Mouse (Mus musculus): ENCODE measurements around the gene Gpr65. TPM values are rescaled to one million over a fixed set of nuclear protein-coding genes. Genes with fewer than 3 reads are reported as not detected.
A peak's percentile ranks its signal among the peaks of the same experiment; 100 is the strongest.
"Not testable (repeated sequence)": the region's sequence is repeated elsewhere in the genome, so short reads cannot be mapped to it uniquely, and the experiment has no call there.

The Gpr65 gene
- polyA plus RNA-seq (2012; rRNA removed), result 0.29 and 0.36 TPM in 2 replicates

GRCm38 (mm10) chr12:98268441-98269369 is at the start of gene Gpr65:
Gpr65 (plus strand) TSS chr12:98268635.
- no peak for DNase-seq (ENCODE audit: extremely low spot score in 1 of 2, low spot score in 1 of 2)

GRCm38 (mm10) chr12:98223286-98223685 is 45.1 kb upstream of the Gpr65 start:
- no peak for DNase-seq (ENCODE audit: extremely low spot score in 1 of 2, low spot score in 1 of 2)

GRCm38 (mm10) chr12:98227037-98227436 is 41.4 kb upstream of the Gpr65 start:
- no peak for DNase-seq (ENCODE audit: extremely low spot score in 1 of 2, low spot score in 1 of 2)

- DNase-seq (ENCODE audit: extremely low spot score in 1 of 2, low spot score in 1 of 2), result not testable (repeated sequence)
Observed at GRCm38 (mm10) chr12:98238478-98238877, 30.0 kb upstream of the Gpr65 start.

- DNase-seq (ENCODE audit: extremely low spot score in 1 of 2, low spot score in 1 of 2), result peak in 1 of 2 experiments; percentile 26
Observed at GRCm38 (mm10) chr12:98244161-98244560, 24.3 kb upstream of the Gpr65 start.

- DNase-seq (ENCODE audit: extremely low spot score in 1 of 2, low spot score in 1 of 2), result no peak
Observed at GRCm38 (mm10) chr12:98244865-98245264, 23.6 kb upstream of the Gpr65 start.

GRCm38 (mm10) chr12:98246835-98247234 is 21.6 kb upstream of the Gpr65 start:
- no peak for DNase-seq (ENCODE audit: extremely low spot score in 1 of 2, low spot score in 1 of 2)

- no peak for DNase-seq (ENCODE audit: extremely low spot score in 1 of 2, low spot score in 1 of 2)
Observed at GRCm38 (mm10) chr12:98249671-98250070, 18.8 kb upstream of the Gpr65 start.

GRCm38 (mm10) chr12:98250327-98250726 is 18.1 kb upstream of the Gpr65 start:
- no peak for DNase-seq (ENCODE audit: extremely low spot score in 1 of 2, low spot score in 1 of 2)

GRCm38 (mm10) chr12:98252417-98252816 is 16.0 kb upstream of the Gpr65 start:
- DNase-seq (ENCODE audit: extremely low spot score in 1 of 2, low spot score in 1 of 2), result no peak

- no peak for DNase-seq (ENCODE audit: extremely low spot score in 1 of 2, low spot score in 1 of 2)
Observed at GRCm38 (mm10) chr12:98255373-98255995, 13.0 kb upstream of the Gpr65 start.

- DNase-seq (ENCODE audit: extremely low spot score in 1 of 2, low spot score in 1 of 2), result peak in 1 of 2 experiments; percentile 22
Observed at GRCm38 (mm10) chr12:98258371-98258844, 10.0 kb upstream of the Gpr65 start.

GRCm38 (mm10) chr12:98258845-98259517 is 9.5 kb upstream of the Gpr65 start, which contains the start of gene Galc:
Galc (minus strand) TSS chr12:98259459.
- DNase-seq (ENCODE audit: extremely low spot score in 1 of 2, low spot score in 1 of 2), result peak; percentile 69 to 90

- DNase-seq (ENCODE audit: extremely low spot score in 1 of 2, low spot score in 1 of 2), result no peak
Observed at GRCm38 (mm10) chr12:98259518-98259852, 8.9 kb upstream of the Gpr65 start.

GRCm38 (mm10) chr12:98265697-98266096 is 2.7 kb upstream of the Gpr65 start:
- DNase-seq (ENCODE audit: extremely low spot score in 1 of 2, low spot score in 1 of 2), result no peak

GRCm38 (mm10) chr12:98269791-98270745 is 1.6 kb downstream of the Gpr65 start:
- DNase-seq (ENCODE audit: extremely low spot score in 1 of 2, low spot score in 1 of 2), result no peak

- no peak for DNase-seq (ENCODE audit: extremely low spot score in 1 of 2, low spot score in 1 of 2)
Observed at GRCm38 (mm10) chr12:98270810-98271566, 2.6 kb downstream of the Gpr65 start.

GRCm38 (mm10) chr12:98272433-98272832 is 4.0 kb downstream of the Gpr65 start:
- DNase-seq (ENCODE audit: extremely low spot score in 1 of 2, low spot score in 1 of 2), result no peak

- peak; percentile 19 to 87 for DNase-seq (ENCODE audit: extremely low spot score in 1 of 2, low spot score in 1 of 2)
Observed at GRCm38 (mm10) chr12:98280530-98280929, 12.1 kb downstream of the Gpr65 start.
